In genomic region chr4:130519567-130520481, GRCm38 (mm10) we compare ENCODE assay signal across 8 mouse cellular contexts. TPM values are rescaled to one million over a fixed set of nuclear protein-coding genes. Genes with fewer than 3 reads are reported as not detected.
A peak's percentile ranks its signal among the peaks of the same experiment; 100 is the strongest.
DNase-seq lines count a peak whose midpoint lies in the region; ATAC-seq and TF ChIP-seq lines count a peak whose summit lies in the region.

No protein-coding gene starts in this region.

- H3K4me2 ChIP-seq in hindbrain, embryonic 11.5 days (replicated peaks; ENCODE audit: low read depth, low read length), result peak overlapping the region; percentile 70
- H3K4me2 ChIP-seq in lung, embryonic 16.5 days (ENCODE audit: low read depth, low read length), result peak overlapping the region; percentile 90

- peak; percentile 100 for ATAC-seq in hindbrain, embryonic 11.5 days (ENCODE audit: low FRiP score)
- peak; percentile 100 for ATAC-seq in lung, embryonic 16.5 days (ENCODE audit: low read depth)

- H3K27ac ChIP-seq in hindbrain, embryonic 11.5 days (ENCODE audit: low read depth, low read length), result peak overlapping the region; percentile 68
- H3K27ac ChIP-seq in lung, embryonic 16.5 days (ENCODE audit: low read length), result peak overlapping the region; percentile 71
- H3K27ac ChIP-seq in thymus, adult 2 months (ENCODE audit: control insufficient read depth, insufficient read depth, low read length), result no peak overlapping the region

- H3K9me3 ChIP-seq in hindbrain, embryonic 11.5 days (ENCODE audit: control insufficient read depth, low read length), result no peaks in the 10 kb centered on the region
- H3K9me3 ChIP-seq in lung, embryonic 16.5 days (ENCODE audit: control insufficient read depth, low read length), result no peaks in the 10 kb centered on the region

- no peaks in the 10 kb centered on the region for H3K4me1 ChIP-seq in hindbrain, embryonic 11.5 days (replicated peaks; ENCODE audit: control insufficient read depth, insufficient read depth, low read length)
- H3K4me1 ChIP-seq in lung, embryonic 16.5 days (replicated peaks; ENCODE audit: control insufficient read depth, insufficient read depth, low read length), result peaks cover 7% of the 10 kb centered on the region
- H3K4me1 ChIP-seq in thymus, adult 2 months (replicated peaks; ENCODE audit: control insufficient read depth, insufficient read depth, low read length), result peaks cover 11% of the 10 kb centered on the region

- no peaks in the 10 kb centered on the region for H3K36me3 ChIP-seq in hindbrain, embryonic 11.5 days (ENCODE audit: control insufficient read depth, insufficient read depth, low read length)
- no peaks in the 10 kb centered on the region for H3K36me3 ChIP-seq in lung, embryonic 16.5 days (ENCODE audit: control insufficient read depth, insufficient read depth, low read length)
- no peaks in the 10 kb centered on the region for H3K36me3 ChIP-seq in thymus, adult 2 months (ENCODE audit: control insufficient read depth, insufficient read depth, low read length)

- no peaks in the 10 kb centered on the region for H3K27me3 ChIP-seq in hindbrain, embryonic 11.5 days (ENCODE audit: control insufficient read depth, insufficient read depth, low read length)
- H3K27me3 ChIP-seq in lung, embryonic 16.5 days (ENCODE audit: control insufficient read depth, insufficient read depth, low read depth, low read length), result no peaks in the 10 kb centered on the region
- H3K27me3 ChIP-seq in thymus, adult 2 months (ENCODE audit: control insufficient read depth, insufficient read depth, low read length), result peaks cover 10% of the 10 kb centered on the region; the same call in 1 of the 2 replicates

- no peak for TF ChIP-seq CTCF in thymus, adult 2 months (IDR thresholded peaks at IDR 0.05; ENCODE audit: borderline replicate concordance, control insufficient read depth, extremely low read depth, insufficient read depth, low read length, poor library complexity)

- WGBS in hindbrain, embryonic 11.5 days, result 2% methylated on average over 40 of the region's 40 CpGs
- 2% methylated on average over 40 of the region's 40 CpGs for WGBS in lung, embryonic 16.5 days
- 8% methylated on average over 40 of the region's 40 CpGs for WGBS in thymus, adult 2 months

- TF ChIP-seq POLR2A in thymus, adult 2 months (IDR thresholded peaks at IDR 0.05; ENCODE audit: control insufficient read depth, extremely low read depth, insufficient read depth, low read length, poor library complexity), result no peak

- H3K4me3 ChIP-seq in hindbrain, embryonic 11.5 days (ENCODE audit: low read depth, low read length), result peak overlapping the region; percentile 63
- H3K4me3 ChIP-seq in lung, embryonic 16.5 days (ENCODE audit: low read length), result peak overlapping the region; percentile 77
- H3K4me3 ChIP-seq in thymus, adult 2 months (ENCODE audit: control insufficient read depth, insufficient read depth, low read length), result peak overlapping the region; percentile 40

- DNase-seq in Muller cell, postnatal 12 days (ENCODE audit: inconsistent ontology term), result peak; percentile 97
- DNase-seq in cerebellum, adult 9-11 months, result peak; percentile 93
- DNase-seq in frontal cortex, adult 2 months (ENCODE audit: extremely low spot score in 1 of 2, low spot score in 1 of 2), result peak; percentile 79 to 92
- DNase-seq in hindbrain, embryonic 11.5 days (ENCODE audit: low spot score), result peak; percentile 99
- DNase-seq in layer of hippocampus, adult 9-11 months, result peak; percentile 92
- DNase-seq in ovary, adult 18-20 months (ENCODE audit: low spot score), result peak; percentile 94
- DNase-seq in thymus, adult 2 months, result peak; percentile 92

- H3K9ac ChIP-seq in hindbrain, embryonic 11.5 days (ENCODE audit: low read depth, low read length), result peak overlapping the region; percentile 88
- H3K9ac ChIP-seq in lung, embryonic 16.5 days (ENCODE audit: low read length), result peak overlapping the region; percentile 85

RNA-seq across cellular contexts. Expression of gene Nkain1, which starts 54.1 kb away (rescaled TPM):
- polyA plus RNA-seq in frontal cortex, adult 2 months (2012; rRNA removed), result 31.9 and 34.2 TPM in 2 replicates
- 21.6 and 27.4 TPM in 2 replicates for polyA plus RNA-seq in hindbrain, embryonic 11.5 days (2014; fragmentation: Nextera tagmentation; extraction: Ambion mirVana)
- 0.18 TPM in 1 of 2 replicates, not detected in the other for polyA plus RNA-seq in lung, embryonic 16.5 days (2015; fragmentation: Nextera tagmentation; extraction: Ambion mirVana)
- 2.4 and 2.9 TPM in 2 replicates for polyA plus RNA-seq in thymus, adult 2 months (2012; rRNA removed)
